Mouse (Mus musculus): ENCODE measurements around the gene Olfml3. TPM values are rescaled to one million over a fixed set of nuclear protein-coding genes. Genes with fewer than 3 reads are reported as not detected.

Olfml3 gene
- polyA plus RNA-seq, 1 experiment from 2014 or later, result 5.1 TPM

DNA sequence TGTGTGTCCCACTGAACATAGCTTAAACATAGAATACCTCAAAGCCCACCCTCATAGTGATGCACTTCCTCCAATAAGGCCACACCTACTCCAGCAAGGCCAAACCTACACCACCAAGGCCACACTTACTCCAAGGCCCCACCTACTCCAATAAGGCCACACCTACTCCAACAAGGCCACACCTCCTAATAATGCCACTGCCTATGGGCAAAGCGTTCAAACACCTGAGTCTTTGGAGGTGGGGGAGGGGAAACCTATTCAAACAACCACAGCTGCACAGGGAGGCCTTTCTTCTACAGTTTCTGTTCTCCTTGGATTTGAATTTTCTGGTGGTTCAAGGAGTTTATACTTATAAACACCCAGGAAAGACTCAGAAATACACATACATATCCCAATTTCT lies 48.8 kb downstream of the Olfml3 start:
- Histone ChIP-seq H3K36me3 (no peaks in the 10 kb centered on the region), H3K4me3 (no peak overlapping the region), H3K9ac (replicated peaks) (no peak overlapping the region), H3K4me2 (replicated peaks) (no peak overlapping the region), H3K9me3 (no peaks in the 10 kb centered on the region), H3K27ac (replicated peaks) (no peak overlapping the region), H3K27me3 (no peaks in the 10 kb centered on the region), H3K4me1 (no peaks in the 10 kb centered on the region)
- 73% methylated on average over 1 of the region's 1 CpGs for WGBS
- no peak for ATAC-seq (replicated peaks)

DNA sequence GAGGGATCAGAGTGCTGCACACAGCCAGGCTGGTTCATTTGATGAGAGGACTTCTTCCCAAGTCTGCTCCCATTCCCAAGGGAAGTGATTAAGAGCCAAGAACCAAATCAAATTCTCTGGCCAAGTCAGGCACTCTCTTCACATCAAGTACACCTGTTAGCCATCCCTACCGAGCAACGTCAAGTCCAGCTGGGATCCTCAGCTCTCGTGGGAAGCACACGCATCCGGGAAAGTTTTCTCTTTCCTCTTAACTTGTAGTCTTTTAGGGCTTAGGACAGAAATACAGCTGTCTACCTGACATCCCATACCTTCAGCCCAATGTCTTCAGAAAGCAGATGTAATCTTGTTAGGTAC lies 53.9 kb downstream of the Olfml3 start:
- no peak for ATAC-seq (replicated peaks)
- WGBS, result 36% methylated on average over 5 of the region's 5 CpGs
- Histone ChIP-seq H3K4me1 (peaks cover 8% of the 10 kb centered on the region), H3K27me3 (no peaks in the 10 kb centered on the region), H3K9ac (replicated peaks) (no peak overlapping the region), H3K4me2 (replicated peaks) (no peak overlapping the region), H3K4me3 (no peak overlapping the region), H3K9me3 (no peaks in the 10 kb centered on the region), H3K27ac (replicated peaks) (no peak overlapping the region), H3K36me3 (no peaks in the 10 kb centered on the region)

DNA sequence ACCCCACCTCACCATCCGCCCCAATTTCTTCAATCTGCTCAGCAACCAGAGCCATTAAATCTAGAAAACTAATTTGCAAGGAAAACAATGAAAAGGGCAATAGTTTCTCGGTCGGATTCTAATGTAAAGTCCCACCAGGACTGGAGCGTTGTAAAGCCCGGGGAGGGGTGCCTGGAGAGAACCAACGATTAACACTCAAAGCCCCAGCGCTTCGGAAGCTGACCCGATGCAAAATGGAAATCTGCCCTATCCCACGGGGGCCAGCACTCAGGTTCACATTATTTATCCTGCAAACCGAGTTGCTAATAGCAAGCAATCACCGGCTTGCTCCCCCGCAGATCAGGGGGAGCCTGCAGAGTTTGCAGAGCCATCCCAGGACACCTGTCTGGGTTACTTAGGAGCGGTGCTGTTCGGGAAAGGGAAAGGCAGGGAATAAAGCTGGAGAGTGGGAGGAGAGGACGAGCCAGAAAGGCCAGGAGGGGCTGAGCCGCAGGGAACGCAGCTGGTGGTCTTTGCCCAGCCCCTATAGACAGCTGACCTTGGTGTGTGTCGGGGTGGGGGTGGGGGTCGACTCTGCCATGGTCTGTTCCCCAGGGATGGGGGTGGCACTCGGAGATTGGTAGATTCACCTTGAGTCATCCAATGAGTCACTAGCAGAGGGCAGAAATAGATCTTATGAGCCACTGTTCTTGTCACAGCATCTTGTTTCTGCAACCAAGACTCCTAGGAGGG lies 54.4 kb downstream of the Olfml3 start:
- Histone ChIP-seq H3K4me3 (peak overlapping the region; percentile 8; the same call in 1 of the 2 replicates), H3K36me3 (no peaks in the 10 kb centered on the region), H3K9ac (replicated peaks) (no peak overlapping the region), H3K4me1 (peaks cover 8% of the 10 kb centered on the region), H3K9me3 (no peaks in the 10 kb centered on the region), H3K4me2 (replicated peaks) (peak overlapping the region; percentile 26), H3K27ac (replicated peaks) (no peak overlapping the region), H3K27me3 (no peaks in the 10 kb centered on the region)
- no peak for ATAC-seq (replicated peaks)
- WGBS, result 3% methylated on average over 21 of the region's 21 CpGs

DNA sequence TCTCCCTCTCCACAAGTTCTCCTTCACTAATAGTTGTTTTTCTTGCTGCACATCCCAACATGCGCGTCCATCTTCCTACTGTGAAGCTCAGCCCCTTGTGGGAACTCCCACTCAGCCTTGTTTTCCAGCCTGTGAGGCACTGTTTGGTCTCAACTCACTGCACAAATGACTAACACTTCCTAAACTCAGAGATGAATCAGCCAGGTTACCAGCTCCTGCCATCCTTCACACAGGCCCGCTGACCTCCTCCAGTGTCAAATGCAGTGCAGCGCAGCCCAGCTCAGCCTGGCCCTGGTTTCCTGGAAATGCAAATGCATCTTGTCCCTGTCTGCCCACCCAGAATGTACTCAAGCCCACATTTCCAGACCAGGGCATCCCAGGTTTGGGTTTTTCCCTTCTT lies 55.3 kb downstream of the Olfml3 start:
- H3K4me3 ChIP-seq, result no peak overlapping the region
- no peak overlapping the region for H3K9ac ChIP-seq (replicated peaks)
- no peaks in the 10 kb centered on the region for H3K27me3 ChIP-seq
- ATAC-seq (replicated peaks), result no peak
- H3K4me2 ChIP-seq (replicated peaks), result no peak overlapping the region
- 54% methylated on average over 4 of the region's 4 CpGs for WGBS
- no peaks in the 10 kb centered on the region for H3K9me3 ChIP-seq
- H3K36me3 ChIP-seq, result no peaks in the 10 kb centered on the region
- peaks cover 8% of the 10 kb centered on the region for H3K4me1 ChIP-seq
- no peak overlapping the region for H3K27ac ChIP-seq (replicated peaks)

DNA sequence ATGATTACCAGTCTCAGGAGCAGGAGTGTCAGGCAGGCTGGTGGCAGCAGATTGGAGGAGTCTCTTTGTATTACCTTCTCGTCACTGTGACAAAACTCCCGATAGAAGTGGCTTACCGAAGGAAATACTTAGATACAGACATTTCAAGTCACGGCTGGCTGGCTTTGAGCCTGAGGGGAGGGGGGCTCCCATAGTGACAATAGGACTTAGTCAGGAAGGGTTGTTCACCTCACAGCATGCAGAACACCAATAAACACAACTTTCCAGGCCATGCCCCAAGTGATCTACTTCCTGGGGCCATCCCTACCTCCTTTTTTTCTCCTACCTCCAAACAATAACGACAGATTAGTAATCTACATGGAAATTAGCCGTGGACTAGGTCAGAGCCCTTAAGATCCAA lies 59.0 kb downstream of the Olfml3 start:
- no peaks in the 10 kb centered on the region for H3K9me3 ChIP-seq
- ATAC-seq (replicated peaks), result no peak
- H3K36me3 ChIP-seq, result no peaks in the 10 kb centered on the region
- H3K27me3 ChIP-seq, result no peaks in the 10 kb centered on the region
- no peak overlapping the region for H3K4me2 ChIP-seq (replicated peaks)
- H3K27ac ChIP-seq (replicated peaks), result no peak overlapping the region
- 18% methylated on average over 6 of the region's 6 CpGs for WGBS
- H3K4me1 ChIP-seq, result peaks cover 8% of the 10 kb centered on the region
- H3K9ac ChIP-seq (replicated peaks), result no peak overlapping the region
- no peak overlapping the region for H3K4me3 ChIP-seq

DNA sequence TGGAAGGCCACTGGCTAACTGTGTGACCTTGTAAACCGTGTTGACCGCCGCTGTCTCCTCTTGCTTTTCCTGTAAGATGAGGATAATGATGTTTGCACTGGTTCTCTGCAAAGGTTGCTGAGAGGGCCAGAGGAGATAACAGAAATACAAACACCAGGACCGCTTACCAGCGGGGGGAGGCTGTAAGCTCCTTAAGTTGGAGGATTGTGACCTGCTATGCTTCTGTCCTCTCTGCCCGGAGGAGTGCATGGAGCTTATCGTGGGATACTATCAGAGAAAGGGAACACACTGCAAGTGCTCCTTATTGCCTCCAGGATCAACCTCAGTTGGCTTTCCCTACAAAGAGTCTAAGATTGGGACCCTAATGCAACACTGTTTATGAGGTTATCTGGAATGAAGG lies 65.1 kb downstream of the Olfml3 start:
- no peaks in the 10 kb centered on the region for H3K9me3 ChIP-seq
- 41% methylated on average over 7 of the region's 7 CpGs for WGBS
- ATAC-seq (replicated peaks), result no peak

More for the DNA sequence above, 65.1 kb downstream of the Olfml3 start:
- Histone ChIP-seq H3K4me1 (no peaks in the 10 kb centered on the region), H3K4me3 (no peak overlapping the region), H3K27ac (replicated peaks) (no peak overlapping the region), H3K4me2 (replicated peaks) (no peak overlapping the region), H3K27me3 (no peaks in the 10 kb centered on the region), H3K36me3 (no peaks in the 10 kb centered on the region), H3K9ac (replicated peaks) (no peak overlapping the region)

Other genes with a start within 250 kb of the Olfml3 start
- gene Syt6, start 162.8 kb downstream of the Olfml3 start, polyA plus RNA-seq (2015; fragmentation: Nextera tagmentation; extraction: Ambion mirVana), result 19.2 and 22.1 TPM in 2 replicates
- 0.24 TPM in 1 of 2 replicates, not detected in the other for gene Atg4a-ps, start 91.9 kb downstream of the Olfml3 start, polyA plus RNA-seq (2015; fragmentation: Nextera tagmentation; extraction: Ambion mirVana)
- gene Gm10964, start 1.4 kb upstream of the Olfml3 start, polyA plus RNA-seq (2015; fragmentation: Nextera tagmentation; extraction: Ambion mirVana), result not detected in 2 replicates
- 13.0 and 13.5 TPM in 2 replicates for gene Hipk1, start 53.6 kb upstream of the Olfml3 start, polyA plus RNA-seq (2015; fragmentation: Nextera tagmentation; extraction: Ambion mirVana)
- 24.2 and 26.8 TPM in 2 replicates for gene Dclre1b, start 71.4 kb upstream of the Olfml3 start, polyA plus RNA-seq (2015; fragmentation: Nextera tagmentation; extraction: Ambion mirVana)
- gene Ap4b1, start 71.5 kb upstream of the Olfml3 start, polyA plus RNA-seq (2015; fragmentation: Nextera tagmentation; extraction: Ambion mirVana), result 21.4 and 23.5 TPM in 2 replicates
- gene Gm43064, start 71.6 kb upstream of the Olfml3 start, polyA plus RNA-seq (2015; fragmentation: Nextera tagmentation; extraction: Ambion mirVana), result 0.37 TPM in 1 of 2 replicates, not detected in the other
- gene Bcl2l15, start 94.6 kb upstream of the Olfml3 start, polyA plus RNA-seq (2015; fragmentation: Nextera tagmentation; extraction: Ambion mirVana), result 0.11 TPM in 1 of 2 replicates, not detected in the other
- gene Ptpn22, start 121.8 kb upstream of the Olfml3 start, polyA plus RNA-seq (2015; fragmentation: Nextera tagmentation; extraction: Ambion mirVana), result 0.24 and 0.28 TPM in 2 replicates
- 25.6 and 27.0 TPM in 2 replicates for gene Rsbn1, start 176.1 kb upstream of the Olfml3 start, polyA plus RNA-seq (2015; fragmentation: Nextera tagmentation; extraction: Ambion mirVana)
- gene Phtf1, start 230.1 kb upstream of the Olfml3 start, polyA plus RNA-seq (2015; fragmentation: Nextera tagmentation; extraction: Ambion mirVana), result 26.9 and 28.9 TPM in 2 replicates